Mouse (Mus musculus): ENCODE results near the gene Ephx1.

GRCm38 (mm10) chr1:180976110-180976679, 44.5 kb downstream of the Ephx1 start:
- TF ChIP-seq CTCF (IDR thresholded peaks at IDR 0.05; ENCODE audit: low read depth) (peak; percentile 67), EP300 (IDR thresholded peaks at IDR 0.05; ENCODE audit: low read depth) (no peak)
